8 mouse cellular contexts compared by ENCODE assay signal in genomic region chr19:55061447-55061901, GRCm38 (mm10).
DNase-seq lines count a peak whose midpoint lies in the region; ATAC-seq and TF ChIP-seq lines count a peak whose summit lies in the region.

No protein-coding gene starts in this region.

- DNase-seq in heart, postnatal 0 days (ENCODE audit: low spot score) = no peak
- DNase-seq in heart, adult 9 months (ENCODE audit: low spot score in 2 of 2) = no peak
- DNase-seq in embryo, embryonic 10.5 days (ENCODE audit: low spot score) = peak; percentile 49
- DNase-seq in hindbrain, embryonic 14.5 days (ENCODE audit: low spot score) = peak; percentile 36
- DNase-seq in left cerebral cortex, adult 2 months (ENCODE audit: extremely low spot score in 1 of 2, low spot score in 2 of 2) = no peak
- DNase-seq in adrenal gland, postnatal 36 days = no peak
- DNase-seq in right cerebral cortex, postnatal 10 days (ENCODE audit: low spot score in 2 of 2) = no peak

- 0 out of 2 replicates have a peak, but pooled peaks cover 6% of the 10 kb centered on the region for H3K4me1 ChIP-seq in heart, postnatal 0 days (ENCODE audit: control insufficient read depth, insufficient read depth)
- H3K4me1 ChIP-seq in hindbrain, embryonic 14.5 days (replicated peaks; ENCODE audit: control insufficient read depth, insufficient read depth, low read length) = peaks cover 6% of the 10 kb centered on the region
- H3K4me1 ChIP-seq in midbrain, embryonic 15.5 days = peaks cover 7% of the 10 kb centered on the region

- peaks cover 7% of the 10 kb centered on the region; the same call in 1 of the 2 replicates for H3K9me3 ChIP-seq in heart, postnatal 0 days (replicated peaks; ENCODE audit: control insufficient read depth, low read length)
- H3K9me3 ChIP-seq in hindbrain, embryonic 14.5 days (ENCODE audit: control insufficient read depth, low read length) = no peaks in the 10 kb centered on the region
- no peaks in the 10 kb centered on the region for H3K9me3 ChIP-seq in midbrain, embryonic 15.5 days

- H3K4me2 ChIP-seq in heart, postnatal 0 days (ENCODE audit: low read depth, low read length) = peak overlapping the region; percentile 66
- peak overlapping the region; percentile 55 for H3K4me2 ChIP-seq in hindbrain, embryonic 14.5 days (replicated peaks)
- H3K4me2 ChIP-seq in midbrain, embryonic 15.5 days = peak overlapping the region; percentile 79

- TF ChIP-seq CTCF in heart, postnatal 0 days (IDR thresholded peaks at IDR 0.05; ENCODE audit: low read depth) = no peak
- TF ChIP-seq CTCF in left cerebral cortex, adult 2 months (IDR thresholded peaks at IDR 0.05) = no peak

- H3K36me3 ChIP-seq in heart, postnatal 0 days (replicated peaks; ENCODE audit: control insufficient read depth, insufficient read depth, low read length) = peaks cover 4% of the 10 kb centered on the region; the same call in 1 of the 2 replicates
- 0 out of 2 replicates have a peak, but pooled peaks cover 6% of the 10 kb centered on the region for H3K36me3 ChIP-seq in hindbrain, embryonic 14.5 days (replicated peaks; ENCODE audit: control insufficient read depth, insufficient read depth)
- no peaks in the 10 kb centered on the region for H3K36me3 ChIP-seq in midbrain, embryonic 15.5 days (replicated peaks)

- 4% methylated on average over 14 of the region's 14 CpGs for WGBS in heart, postnatal 0 days
- 4% methylated on average over 14 of the region's 14 CpGs for WGBS in hindbrain, embryonic 14.5 days
- whole genome bisulfite sequencing in midbrain, embryonic 15.5 days = 10% methylated on average over 14 of the region's 14 CpGs

- H3K27ac ChIP-seq in heart, postnatal 0 days (ENCODE audit: low read depth) = no peak overlapping the region
- peak overlapping the region; percentile 52 for H3K27ac ChIP-seq in hindbrain, embryonic 14.5 days
- peak overlapping the region; percentile 53 for H3K27ac ChIP-seq in midbrain, embryonic 15.5 days
- no peak overlapping the region for H3K27ac ChIP-seq in left cerebral cortex, adult 2 months

- ATAC-seq in heart, postnatal 0 days (ENCODE audit: insufficient read depth, low read depth) = no peak
- ATAC-seq in hindbrain, embryonic 14.5 days (ENCODE audit: low FRiP score) = peak; percentile 41; the same call in 1 of the 2 replicates
- ATAC-seq in midbrain, embryonic 15.5 days (replicated peaks) = peak; percentile 68

- peak overlapping the region; percentile 37 for H3K4me3 ChIP-seq in heart, postnatal 0 days (ENCODE audit: low read depth, low read length)
- peak overlapping the region; percentile 22 for H3K4me3 ChIP-seq in hindbrain, embryonic 14.5 days (replicated peaks; ENCODE audit: low read length)
- peak overlapping the region; percentile 40 for H3K4me3 ChIP-seq in midbrain, embryonic 15.5 days
- H3K4me3 ChIP-seq in left cerebral cortex, adult 2 months = no peak overlapping the region

- no peak for TF ChIP-seq EP300 in heart, postnatal 0 days (IDR thresholded peaks at IDR 0.05; ENCODE audit: low read depth)

- H3K27me3 ChIP-seq in heart, postnatal 0 days (ENCODE audit: control insufficient read depth, insufficient read depth, low read length) = no peaks in the 10 kb centered on the region
- H3K27me3 ChIP-seq in hindbrain, embryonic 14.5 days (ENCODE audit: control insufficient read depth, insufficient read depth, low read length) = no peaks in the 10 kb centered on the region
- H3K27me3 ChIP-seq in midbrain, embryonic 15.5 days (replicated peaks) = no peaks in the 10 kb centered on the region

- intact Hi-C loops in left cerebral cortex, adult 2 months (cut with DNase I) = loop anchor here (1.0 to 10.0 kb wide), 5 partner anchors 529 to 1417 kb away; partner anchors contain the start of gene Adra2a

- no peak overlapping the region for H3K9ac ChIP-seq in heart, postnatal 0 days (replicated peaks; ENCODE audit: low read depth, low read length)
- H3K9ac ChIP-seq in hindbrain, embryonic 14.5 days = peak overlapping the region; percentile 41
- H3K9ac ChIP-seq in midbrain, embryonic 15.5 days = peak overlapping the region; percentile 44

Comparison
In these comparisons a context has a peak if more than half of its experiments do, and no peak if none do; other contexts are left out.
1. DNase-seq: peak in embryo, embryonic 10.5 days (single experiment) and hindbrain, embryonic 14.5 days (single experiment); none in heart, postnatal 0 days (single experiment), heart, adult 9 months (0 of 2), left cerebral cortex, adult 2 months (0 of 2), adrenal gland, postnatal 36 days (0 of 2) and right cerebral cortex, postnatal 10 days (0 of 2).
2. H3K27ac ChIP-seq: peak in hindbrain, embryonic 14.5 days (single experiment) and midbrain, embryonic 15.5 days (single experiment); none in heart, postnatal 0 days (single experiment) and left cerebral cortex, adult 2 months (single experiment).
3. Peak in every context shown above with its lines, with median percentiles within 50 percentile points of each other: H3K4me2 ChIP-seq.